Mouse (Mus musculus) limb, embryonic 11.5 days (tissue): ENCODE data around the gene Tdrkh. TPM values are rescaled to one million over a fixed set of nuclear protein-coding genes. Genes with fewer than 3 reads are reported as not detected.

Source experiments
- ATAC-seq: fragments of 200-750 bp; cut with Nextera tagmentation; 2 replicates; pipeline ENCODE4 v1.8.0; 2017; ENCODE audit warnings: low read depth; ENCODE audit not compliant: insufficient number of reproducible peaks, low FRiP score, low TSS enrichment
- DNase-seq: peaks from one replicate; pipeline ENCODE4 v3.0.0-alpha.2; 2015; ENCODE audit warnings: low spot score
- H3K27ac ChIP-seq: fragments of 300-500 bp; sonication (generic); replicated peaks from 2 replicates; pipeline ENCODE4 v1.5.1; 2014; ENCODE audit warnings: low read depth, mild to moderate bottlenecking, low read length
- H3K27me3 ChIP-seq: fragments of 300-500 bp; sonication (generic); 2 replicates; pipeline ENCODE4 v1.6.1; 2014; ENCODE audit warnings: mild to moderate bottlenecking, low read length, mixed read lengths; ENCODE audit not compliant: control insufficient read depth, insufficient read depth
- H3K36me3 ChIP-seq: fragments of 300-500 bp; sonication (generic); 2 replicates; pipeline ENCODE4 v1.6.1; 2014; ENCODE audit warnings: mild to moderate bottlenecking, low read length, moderate library complexity, mixed read lengths; ENCODE audit not compliant: control insufficient read depth, insufficient read depth
- H3K4me1 ChIP-seq: fragments of 300-500 bp; sonication (generic); 2 replicates; pipeline ENCODE4 v1.6.1; 2014; ENCODE audit warnings: low read length, mixed read lengths; ENCODE audit not compliant: control insufficient read depth, insufficient read depth
- H3K4me2 ChIP-seq: fragments of 300-500 bp; sonication (generic); 2 replicates; pipeline ENCODE4 v1.6.1; 2014; ENCODE audit warnings: low read depth, mild to moderate bottlenecking, moderate library complexity; ENCODE audit not compliant: severe bottlenecking
- H3K4me3 ChIP-seq: fragments of 300-500 bp; sonication (generic); 2 replicates; pipeline ENCODE4 v1.5.1; 2014; ENCODE audit warnings: low read depth, low read length
- H3K9ac ChIP-seq: fragments of 300-500 bp; sonication (generic); 2 replicates; pipeline ENCODE4 v1.6.1; 2014; ENCODE audit warnings: mild to moderate bottlenecking, low read length
- H3K9me3 ChIP-seq: fragments of 300-500 bp; sonication (generic); 2 replicates; pipeline ENCODE4 v1.6.1; 2016; ENCODE audit warnings: low read length; ENCODE audit not compliant: control insufficient read depth
- WGBS: fragments of 180-500 bp; shearing (Covaris S2); extraction: QIAGEN DNeasy Blood & Tissue Kit; methylation state at CpG from one replicate; pipeline ENCODE4 v1.1.7; 2014; 5-methylcytosine and 5-hydroxymethylcytosine counted together
- polyA plus RNA-seq: library from polyadenylated mRNA; unstranded; fragments of >200 nt; fragmentation: Nextera tagmentation; extraction: Ambion mirVana; gene quantifications from 2 replicates; pipeline ENCODE4 v1.2.1, GENCODE M21; 2014

The Tdrkh gene
- polyA plus RNA-seq, 1 experiment from 2014 or later: 8.5 TPM

DNA sequence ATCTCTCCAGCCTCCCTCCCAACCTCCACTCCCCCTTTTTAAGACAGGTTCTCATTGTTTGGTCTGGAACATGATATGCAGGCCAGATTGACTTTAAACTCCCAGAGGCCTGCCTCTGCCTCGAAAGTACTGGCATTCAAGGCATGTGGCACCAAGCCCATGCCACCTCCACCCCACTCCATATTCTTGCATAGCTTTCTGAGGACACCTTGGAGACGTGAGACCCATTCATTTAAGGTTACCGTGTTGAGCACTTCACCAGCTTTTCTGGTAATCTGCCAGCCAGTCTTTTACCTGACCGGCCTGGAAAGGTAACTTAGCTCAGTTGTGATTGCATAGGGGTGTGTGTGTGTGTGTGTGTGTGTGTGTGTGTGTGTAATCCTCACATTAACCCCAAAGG, 7.5 kb upstream of the Tdrkh start:
- H3K27me3 ChIP-seq: peaks cover 7% of the 10 kb centered on the region; the same call in 1 of the 2 replicates
- no peaks in the 10 kb centered on the region for H3K4me1 ChIP-seq
- 73% methylated on average over 4 of the region's 4 CpGs for WGBS
- H3K36me3 ChIP-seq: no peaks in the 10 kb centered on the region
- H3K4me3 ChIP-seq: no peak overlapping the region
- H3K9me3 ChIP-seq: no peaks in the 10 kb centered on the region
- no peak for ATAC-seq
- H3K4me2 ChIP-seq: no peak overlapping the region
- DNase-seq: no peak
- H3K27ac ChIP-seq: no peak overlapping the region
- H3K9ac ChIP-seq: no peak overlapping the region

DNA sequence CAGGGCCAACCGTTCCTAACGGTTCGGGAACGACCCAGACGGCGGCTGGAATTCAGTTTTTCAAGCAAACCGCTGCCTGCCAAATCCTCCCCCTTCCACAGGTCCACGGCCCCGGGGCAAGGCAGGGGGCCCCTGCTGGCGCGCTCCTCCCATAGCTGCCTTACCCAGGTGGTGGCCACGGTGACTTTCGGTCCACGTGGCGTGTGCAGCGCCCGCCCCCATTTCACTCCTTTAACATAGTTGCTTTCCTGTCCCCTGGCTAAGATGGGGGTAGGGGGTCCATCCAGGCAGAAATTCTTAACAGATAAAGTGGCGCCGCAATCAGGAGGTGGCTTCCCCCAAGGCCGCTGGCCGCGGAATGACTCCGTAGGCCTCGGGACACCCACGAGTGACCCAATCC, 543 bp upstream of the Tdrkh start:
- Histone ChIP-seq H3K9me3 (no peaks in the 10 kb centered on the region), H3K4me2 (peak overlapping the region; percentile 61), H3K27me3 (no peaks in the 10 kb centered on the region), H3K4me1 (peaks cover 5% of the 10 kb centered on the region; the same call in 1 of the 2 replicates), H3K4me3 (peak overlapping the region; percentile 35), H3K36me3 (no peaks in the 10 kb centered on the region), H3K27ac (no peak overlapping the region), H3K9ac (no peak overlapping the region; the same call in 1 of the 2 replicates)
- DNase-seq (no peak), ATAC-seq (peak; percentile 35)
- whole genome bisulfite sequencing: 9% methylated on average over 25 of the region's 25 CpGs

DNA sequence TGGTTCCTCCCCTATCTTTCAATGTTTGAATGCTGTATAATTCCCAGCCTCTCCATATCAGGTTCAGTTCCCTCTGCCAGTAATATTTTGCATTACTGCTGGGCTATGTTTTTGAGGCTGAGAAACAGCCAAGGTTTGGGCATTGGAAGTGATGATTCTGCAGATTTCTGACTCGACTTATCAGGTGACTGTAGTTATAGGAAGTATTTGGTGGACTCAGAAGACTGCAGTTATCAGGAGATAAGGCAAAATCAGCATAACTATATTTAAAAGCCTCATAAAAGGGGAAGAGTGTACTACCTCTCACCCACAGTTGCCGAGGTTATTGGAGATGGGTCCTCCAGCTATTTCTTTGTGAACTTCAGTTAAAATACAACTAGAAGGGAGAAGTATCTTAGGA, 17.9 kb downstream of the Tdrkh start:
- DNase-seq (no peak), ATAC-seq (no peak)
- H3K36me3 ChIP-seq: no peaks in the 10 kb centered on the region

DNA sequence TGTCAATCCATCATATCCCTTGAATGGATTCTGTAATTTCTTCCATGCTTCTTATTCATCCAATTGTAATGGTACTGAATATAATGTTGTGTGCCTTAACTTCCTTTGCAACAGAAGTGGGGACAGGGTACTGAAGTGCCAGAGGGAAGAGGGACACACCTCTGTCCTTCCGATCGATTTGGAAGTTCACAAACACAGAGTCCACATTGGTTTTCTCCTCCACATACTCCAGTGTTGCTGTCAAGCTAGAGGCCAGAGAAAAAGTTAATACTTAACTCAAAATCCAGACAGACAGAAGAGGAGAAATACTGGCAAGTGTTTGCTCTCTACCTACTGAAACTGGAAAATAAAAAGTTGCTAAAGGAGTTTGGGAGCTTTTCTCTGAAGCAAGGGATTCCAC, 21.2 kb downstream of the Tdrkh start:
- no peak for ATAC-seq
- 85% methylated on average over 2 of the region's 2 CpGs for WGBS
- H3K27ac ChIP-seq: no peak overlapping the region

More for the DNA sequence above, 17.9 kb downstream of the Tdrkh start:
- 82% methylated on average over 2 of the region's 2 CpGs for WGBS
- H3K27me3 ChIP-seq: no peaks in the 10 kb centered on the region
- H3K4me3 ChIP-seq: no peak overlapping the region
- H3K4me2 ChIP-seq: no peak overlapping the region
- no peaks in the 10 kb centered on the region for H3K4me1 ChIP-seq
- no peaks in the 10 kb centered on the region for H3K9me3 ChIP-seq
- H3K9ac ChIP-seq: no peak overlapping the region
- no peak overlapping the region for H3K27ac ChIP-seq

DNA sequence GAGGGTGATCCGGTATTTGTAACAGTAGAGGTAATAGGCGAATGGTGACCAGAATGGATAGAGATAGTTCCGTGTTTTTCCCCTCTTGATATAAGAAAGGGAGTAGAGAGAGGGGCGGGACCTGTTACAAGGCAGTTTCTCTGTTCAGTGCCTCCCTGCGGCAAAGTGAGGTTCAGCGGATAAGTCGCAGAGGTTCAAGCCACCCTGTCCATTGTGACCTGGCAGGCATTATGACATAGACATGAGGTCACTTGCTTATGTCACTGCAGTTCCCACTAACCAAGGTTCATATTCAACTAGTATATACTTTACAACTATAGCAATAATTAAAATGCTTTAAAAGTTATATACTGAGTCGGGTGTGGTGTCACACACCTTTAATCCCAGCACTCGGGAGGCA, 23.3 kb downstream of the Tdrkh start:
- Histone ChIP-seq H3K9ac (no peak overlapping the region), H3K27ac (no peak overlapping the region), H3K36me3 (no peaks in the 10 kb centered on the region), H3K4me3 (no peak overlapping the region), H3K9me3 (no peaks in the 10 kb centered on the region), H3K4me2 (no peak overlapping the region), H3K4me1 (no peaks in the 10 kb centered on the region), H3K27me3 (no peaks in the 10 kb centered on the region)
- ATAC-seq (no peak), DNase-seq (no peak)
- WGBS: 81% methylated on average over 9 of the region's 9 CpGs

More for the DNA sequence above, 21.2 kb downstream of the Tdrkh start:
- Histone ChIP-seq H3K4me3 (no peak overlapping the region), H3K36me3 (no peaks in the 10 kb centered on the region), H3K27me3 (no peaks in the 10 kb centered on the region), H3K9ac (no peak overlapping the region), H3K4me1 (no peaks in the 10 kb centered on the region), H3K9me3 (no peaks in the 10 kb centered on the region), H3K4me2 (no peak overlapping the region)
- DNase-seq: no peak

DNA sequence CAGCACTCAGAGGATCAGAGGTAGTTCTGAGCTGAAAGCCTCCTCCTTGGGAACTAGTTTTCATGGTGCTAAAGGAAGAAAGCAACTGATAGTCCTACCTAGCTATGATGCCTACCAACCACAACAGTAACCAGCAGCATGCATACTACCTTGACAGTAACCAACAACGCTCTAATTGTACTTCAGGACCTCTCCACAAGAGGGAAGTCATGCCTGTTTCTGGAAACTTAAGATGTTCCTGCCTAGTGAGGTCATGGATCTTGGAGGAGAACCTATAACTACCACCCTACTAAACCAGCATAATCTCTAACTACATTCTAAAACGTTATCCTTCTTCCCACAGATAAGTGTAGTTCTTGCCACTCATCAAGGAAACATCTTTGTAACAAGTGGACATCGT, 28.1 kb downstream of the Tdrkh start:
- Histone ChIP-seq H3K36me3 (peaks cover 2% of the 10 kb centered on the region; the same call in 1 of the 2 replicates), H3K9me3 (no peaks in the 10 kb centered on the region), H3K4me3 (no peak overlapping the region), H3K27me3 (no peaks in the 10 kb centered on the region), H3K4me1 (no peaks in the 10 kb centered on the region), H3K9ac (no peak overlapping the region), H3K27ac (no peak overlapping the region), H3K4me2 (no peak overlapping the region)
- ATAC-seq (no peak), DNase-seq (no peak)
- WGBS: 35% methylated on average over 3 of the region's 3 CpGs

DNA sequence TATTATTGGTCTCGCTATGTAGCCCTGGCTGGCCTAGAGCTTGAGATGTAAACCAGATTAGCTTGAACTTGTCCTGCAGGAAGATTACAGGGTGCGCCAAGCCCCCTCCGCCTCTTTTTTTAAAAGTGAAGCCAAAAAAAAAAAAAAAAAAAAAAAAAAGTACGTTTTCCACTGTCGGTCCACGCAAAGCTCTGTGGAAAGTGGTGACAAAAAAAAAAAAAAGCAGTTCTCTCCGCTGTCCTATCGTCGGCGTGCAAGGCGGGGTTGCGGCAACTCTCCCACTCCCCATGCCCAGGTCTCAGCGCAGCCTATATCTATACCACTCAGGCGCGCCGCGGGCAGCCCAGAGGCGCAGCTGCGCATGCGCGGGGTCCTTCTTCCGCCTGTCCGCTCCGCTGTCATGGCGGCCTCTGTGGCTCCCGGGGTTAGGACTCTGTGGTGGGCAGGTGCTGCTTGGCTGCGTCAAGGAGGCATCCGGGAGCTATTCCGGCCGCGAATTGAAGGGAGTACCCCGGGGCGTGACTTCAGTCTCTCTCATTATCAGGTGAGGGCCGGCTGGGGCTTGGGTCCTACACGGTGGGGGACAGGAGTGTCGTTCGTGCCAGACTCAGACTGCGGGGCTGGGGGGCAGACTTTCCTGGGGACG, 30.0 kb downstream of the Tdrkh start, which contains the start of gene Mrpl9:
Gene Mrpl9, plus strand, starts transcription at position 368 of the 646 bp plus-strand sequence.
- Histone ChIP-seq H3K4me3 (peak within 1 kb of the TSS; percentile 99), H3K27ac (no peak within 1 kb of the TSS), H3K9me3 (no peaks in the 10 kb centered on the region), H3K27me3 (no peaks in the 10 kb centered on the region), H3K36me3 (peaks cover 11% of the 10 kb centered on the region), H3K9ac (peak within 1 kb of the TSS; percentile 73), H3K4me2 (peak within 1 kb of the TSS; percentile 74), H3K4me1 (no peaks in the 10 kb centered on the region)
- DNase-seq: peak; percentile 97
- peak; percentile 94 for ATAC-seq
- WGBS: under 1% methylated on average over 39 of the region's 39 CpGs

DNA sequence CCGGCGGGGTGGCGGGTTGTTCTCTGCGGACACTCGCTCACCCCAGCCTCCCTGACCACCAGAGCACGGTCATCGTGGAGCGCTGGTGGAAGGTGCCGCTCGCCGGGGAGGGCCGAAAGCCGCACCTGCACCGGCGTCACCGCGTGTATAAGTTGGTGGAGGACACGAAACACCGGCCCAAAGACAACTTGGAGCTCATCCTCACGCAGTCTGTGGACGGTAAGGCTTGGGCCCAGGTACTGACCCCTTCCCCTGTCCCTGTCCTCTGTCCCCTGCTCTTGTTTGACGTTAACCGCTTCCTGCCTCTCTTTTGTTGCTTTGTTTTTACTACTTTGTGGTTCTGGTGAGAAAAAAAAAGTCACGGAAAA, 30.5 kb downstream of the Tdrkh start, which contains the start of gene Oaz3:
Gene Oaz3, minus strand, starts transcription at position 319 of the 368 bp plus-strand sequence.
- ATAC-seq: no peak

DNA sequence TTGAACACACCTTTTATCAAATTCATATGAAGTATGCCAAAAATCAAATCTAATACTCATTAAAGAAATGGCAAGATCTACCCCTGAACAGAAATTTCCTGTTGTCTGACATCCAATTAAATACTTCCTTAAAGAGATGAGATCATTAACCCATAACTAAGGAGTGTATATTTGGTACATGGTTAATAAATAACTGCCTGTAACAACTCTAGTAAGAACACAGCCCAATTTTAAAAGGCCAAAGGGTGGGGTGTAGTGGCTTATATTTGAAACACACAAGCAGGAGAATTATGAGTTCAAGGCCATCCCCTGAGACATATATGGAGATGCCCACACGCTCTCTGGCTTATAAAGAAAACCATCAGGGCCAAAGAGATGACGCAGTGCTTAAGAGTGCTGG, 36.3 kb downstream of the Tdrkh start:
- Histone ChIP-seq H3K9ac (no peak overlapping the region), H3K4me2 (no peak overlapping the region), H3K27ac (no peak overlapping the region), H3K4me1 (no peaks in the 10 kb centered on the region), H3K4me3 (no peak overlapping the region), H3K27me3 (no peaks in the 10 kb centered on the region), H3K9me3 (no peaks in the 10 kb centered on the region), H3K36me3 (peaks cover 16% of the 10 kb centered on the region)
- WGBS: 90% methylated on average over 2 of the region's 2 CpGs
- DNase-seq (no peak), ATAC-seq (no peak)

More for the DNA sequence above, 30.5 kb downstream of the Tdrkh start, which contains the start of gene Oaz3:
- peak within 1 kb of the TSS; percentile 74 for H3K4me2 ChIP-seq
- H3K4me1 ChIP-seq: no peaks in the 10 kb centered on the region
- no peaks in the 10 kb centered on the region for H3K27me3 ChIP-seq
- WGBS: under 1% methylated on average over 21 of the region's 24 CpGs
- H3K9me3 ChIP-seq: no peaks in the 10 kb centered on the region
- H3K36me3 ChIP-seq: peaks cover 14% of the 10 kb centered on the region
- H3K9ac ChIP-seq: peak within 1 kb of the TSS; percentile 73
- H3K4me3 ChIP-seq: peak within 1 kb of the TSS; percentile 99
- no peak for DNase-seq
- H3K27ac ChIP-seq: no peak within 1 kb of the TSS
